Mouse (Mus musculus) right cerebral cortex, postnatal 14 days (tissue): ENCODE results near the gene Gm6588.

ENCODE experiments used
- DNase-seq: peaks from one replicate; pipeline ENCODE4 v3.0.0; 2022

The Gm6588 gene

GRCm38 (mm10) chr5:112473453-112473852 lies 24.2 kb downstream of the Gm6588 start:
- no peak for DNase-seq

DNA sequence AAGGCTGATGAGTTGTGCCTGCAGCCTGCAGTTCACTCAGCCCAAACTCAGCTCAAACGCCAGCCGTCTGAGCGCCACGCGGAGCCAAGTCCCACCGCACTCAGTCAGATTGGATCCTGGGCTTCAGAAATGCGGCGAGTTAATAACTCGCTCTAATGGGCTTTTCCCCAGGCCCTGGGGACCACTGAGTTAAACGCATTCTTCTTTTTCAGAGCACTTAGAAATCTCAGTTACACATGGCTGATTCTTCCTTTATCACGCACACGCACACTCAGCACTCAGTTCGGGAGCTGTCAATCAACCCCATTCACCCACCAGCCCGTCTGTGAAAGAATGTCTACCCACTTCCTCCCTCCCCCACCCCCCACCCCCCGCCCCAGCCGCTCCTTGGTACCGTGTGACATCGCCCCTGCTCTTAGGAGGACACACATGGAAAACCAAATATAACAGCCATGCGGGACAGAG lies 32.8 kb downstream of the Gm6588 start:
- DNase-seq = no peak

- DNase-seq = no peak
Measured at GRCm38 (mm10) chr5:112482551-112482950, 33.3 kb downstream of the Gm6588 start.

- no peak for DNase-seq
Measured at GRCm38 (mm10) chr5:112483030-112483429, 33.8 kb downstream of the Gm6588 start.

DNA sequence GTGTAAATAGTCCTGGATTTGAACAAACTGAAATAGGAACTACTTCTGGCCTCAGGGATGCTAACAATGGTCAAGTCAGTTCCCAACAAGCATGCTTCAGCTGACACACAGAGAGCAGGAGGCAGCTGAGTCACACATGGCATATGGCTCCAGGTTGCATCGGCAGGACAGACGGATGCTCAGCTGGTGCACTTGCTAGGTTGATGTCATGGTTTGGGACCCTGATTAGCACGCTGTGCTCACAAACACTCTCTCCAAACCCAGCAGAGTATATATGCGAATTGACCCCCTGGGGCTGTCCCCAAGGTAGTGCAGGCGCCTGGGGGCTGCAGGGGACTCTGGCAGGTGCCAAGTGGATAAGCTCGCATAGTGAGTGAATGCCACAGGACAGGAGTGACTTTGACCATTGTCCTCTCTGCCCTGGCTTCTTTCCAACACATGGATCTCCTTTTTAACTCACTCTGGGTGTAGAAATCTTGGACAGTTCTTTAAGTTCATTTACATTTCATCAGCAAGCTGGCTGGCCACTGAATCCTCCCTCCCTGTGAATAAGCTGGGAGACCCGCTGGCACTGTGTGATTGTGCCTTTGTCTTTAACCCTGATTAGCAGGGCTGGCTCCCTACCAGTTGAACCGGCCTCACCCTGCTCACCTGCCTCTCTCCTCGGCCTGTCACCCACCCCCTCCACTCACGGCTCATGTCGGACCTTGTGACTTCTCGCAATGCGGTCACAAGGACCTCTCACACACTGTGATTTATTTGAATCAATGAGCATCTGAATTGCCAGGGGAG lies 35.9 kb downstream of the Gm6588 start:
- no peak for DNase-seq

DNA sequence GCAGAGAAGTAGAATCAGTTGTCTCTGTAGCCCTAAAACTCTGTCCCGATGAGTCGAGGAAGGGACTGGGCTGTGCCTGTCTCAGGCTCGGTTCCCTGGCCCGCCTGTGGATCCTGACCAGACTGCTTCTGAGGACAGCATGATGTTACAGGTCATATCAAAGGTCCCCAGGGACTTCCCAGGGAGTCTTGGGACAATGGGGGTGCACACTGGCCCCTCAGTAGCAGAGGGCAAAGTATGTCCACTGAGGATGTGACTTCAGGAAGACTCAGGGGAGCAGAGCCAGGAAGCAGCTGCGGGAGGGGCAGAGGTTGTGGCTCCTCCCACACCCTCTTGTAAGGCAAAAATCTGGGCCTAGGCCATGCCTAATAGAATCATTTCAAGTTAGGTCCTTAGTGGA lies 37.2 kb downstream of the Gm6588 start:
- no peak for DNase-seq

DNA sequence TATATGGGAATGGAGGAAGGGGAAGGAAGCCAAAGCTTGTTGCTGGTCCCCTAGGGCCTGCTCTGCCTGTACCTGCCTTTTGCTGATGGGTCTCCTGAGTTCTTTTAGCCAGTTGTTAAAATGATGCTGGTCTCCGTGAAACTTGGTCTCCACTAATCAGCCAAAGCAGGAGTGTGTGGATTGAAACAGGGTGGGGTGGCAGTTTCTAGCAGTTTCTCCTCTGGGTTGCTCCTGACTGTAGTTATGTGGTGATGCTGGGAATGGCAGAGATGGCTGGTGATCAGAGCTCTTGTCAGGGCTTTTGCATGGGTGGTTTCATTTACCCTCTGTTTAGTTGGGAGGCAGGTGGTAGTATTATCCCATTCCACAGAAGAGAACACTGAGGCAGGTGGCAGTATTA lies 38.3 kb downstream of the Gm6588 start:
- no peak for DNase-seq

- DNase-seq = no peak
Measured at GRCm38 (mm10) chr5:112488101-112488776, 39.0 kb downstream of the Gm6588 start.

GRCm38 (mm10) chr5:112491489-112491888 lies 42.3 kb downstream of the Gm6588 start:
- DNase-seq = no peak

- DNase-seq = peak; percentile 59
Measured at GRCm38 (mm10) chr5:112493492-112493891, 44.3 kb downstream of the Gm6588 start.

- DNase-seq = no peak
Measured at GRCm38 (mm10) chr5:112496753-112497369, 47.6 kb downstream of the Gm6588 start.

DNA sequence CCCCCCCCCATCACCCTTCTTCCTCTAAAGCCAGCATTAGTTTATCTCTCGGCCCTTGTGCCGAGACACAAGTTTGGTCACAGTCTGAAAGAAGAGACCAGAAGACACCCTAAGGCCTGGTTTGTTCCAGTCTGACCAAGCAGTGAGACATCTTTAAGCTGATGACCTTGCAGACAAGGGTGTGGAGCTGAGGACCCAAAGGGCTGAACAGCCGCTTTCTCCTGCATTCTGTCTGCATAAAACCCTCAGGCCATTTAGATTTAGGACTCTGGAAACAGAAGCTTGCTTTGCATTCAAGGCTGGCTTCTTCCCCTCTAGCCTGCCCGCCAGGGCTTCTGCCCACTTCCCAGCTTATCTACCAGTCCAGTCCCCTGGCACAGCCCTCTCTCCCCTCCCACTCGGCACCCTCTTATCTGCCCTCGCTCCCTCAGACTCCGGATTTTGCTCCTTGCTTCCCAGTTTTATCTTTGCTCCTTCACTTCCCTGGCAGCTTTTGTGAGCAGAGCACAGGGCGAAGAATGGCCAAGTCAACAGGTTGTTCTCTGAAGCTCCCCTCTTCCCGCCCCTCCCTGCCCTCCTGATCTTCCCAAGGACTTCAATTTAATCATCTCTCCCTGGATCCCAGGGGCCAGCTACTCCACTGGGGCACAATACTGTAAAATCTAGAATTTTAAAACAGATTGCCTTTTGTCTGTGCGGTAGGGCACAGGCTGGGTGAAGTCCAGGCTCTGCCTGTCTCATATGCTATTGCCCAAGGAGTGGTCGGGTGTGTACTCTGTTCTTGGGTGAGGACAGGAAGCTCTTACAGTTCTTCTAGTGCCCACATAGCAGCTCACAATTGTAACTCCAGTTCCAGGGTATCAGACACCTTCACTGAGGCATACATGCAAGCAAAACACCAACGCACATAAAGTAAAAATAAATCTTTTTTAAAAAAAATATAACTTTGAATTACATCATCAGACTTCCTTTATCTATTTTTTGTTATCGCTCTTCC lies 50.0 kb downstream of the Gm6588 start:
- no peak for DNase-seq

- no peak for DNase-seq
Measured at GRCm38 (mm10) chr5:112499918-112500682, 50.9 kb downstream of the Gm6588 start.
